Mouse (Mus musculus) WW6 (cell line): ENCODE data around the gene Pfn1.

Source experiments
- DNase-seq: peaks from one replicate; pipeline ENCODE4 v3.0.0-alpha.2; 2013; ENCODE audit warnings: low read depth, low spot score

Pfn1 gene

DNA sequence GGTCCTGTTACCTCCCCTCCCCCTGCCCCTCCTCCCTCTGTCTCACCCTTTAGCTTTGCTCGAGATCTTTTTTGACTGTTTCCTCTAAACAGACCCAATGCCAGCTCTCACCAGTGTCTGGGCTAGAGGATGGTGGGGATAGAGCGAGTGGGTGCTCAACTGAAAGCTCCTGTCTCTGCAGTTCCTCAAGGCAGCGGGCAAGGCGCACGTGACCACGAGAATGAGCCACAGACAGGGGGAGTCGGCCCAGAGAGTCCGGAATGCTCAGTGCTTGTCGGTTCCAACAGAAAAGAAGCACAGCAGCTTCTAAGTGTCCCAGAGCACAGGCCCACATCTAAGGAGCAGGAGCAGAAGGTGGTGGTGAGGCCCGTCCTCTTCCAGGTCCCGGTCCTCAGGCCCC lies 20.1 kb upstream of the Pfn1 start:
- no peak for DNase-seq

DNA sequence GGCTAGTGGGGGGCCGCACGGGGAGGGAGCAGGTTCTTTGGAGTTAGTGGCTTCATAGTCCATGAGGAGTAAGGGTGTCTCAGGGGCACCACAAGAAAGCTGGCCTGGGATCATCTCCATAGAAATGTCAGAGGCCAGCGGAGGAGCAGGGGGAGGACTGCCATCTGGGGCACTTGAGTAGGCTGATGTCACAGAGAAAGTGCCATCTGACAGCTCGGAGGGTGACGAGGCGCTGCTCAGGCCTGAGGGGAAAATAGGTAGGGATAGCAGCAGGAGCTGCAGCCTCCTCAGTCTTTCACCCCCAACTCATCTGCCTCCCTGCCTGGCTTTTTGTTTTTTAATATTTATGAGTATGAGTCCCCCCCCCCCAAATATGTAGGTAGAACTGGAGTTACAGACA lies 19.6 kb upstream of the Pfn1 start:
- no peak for DNase-seq

DNA sequence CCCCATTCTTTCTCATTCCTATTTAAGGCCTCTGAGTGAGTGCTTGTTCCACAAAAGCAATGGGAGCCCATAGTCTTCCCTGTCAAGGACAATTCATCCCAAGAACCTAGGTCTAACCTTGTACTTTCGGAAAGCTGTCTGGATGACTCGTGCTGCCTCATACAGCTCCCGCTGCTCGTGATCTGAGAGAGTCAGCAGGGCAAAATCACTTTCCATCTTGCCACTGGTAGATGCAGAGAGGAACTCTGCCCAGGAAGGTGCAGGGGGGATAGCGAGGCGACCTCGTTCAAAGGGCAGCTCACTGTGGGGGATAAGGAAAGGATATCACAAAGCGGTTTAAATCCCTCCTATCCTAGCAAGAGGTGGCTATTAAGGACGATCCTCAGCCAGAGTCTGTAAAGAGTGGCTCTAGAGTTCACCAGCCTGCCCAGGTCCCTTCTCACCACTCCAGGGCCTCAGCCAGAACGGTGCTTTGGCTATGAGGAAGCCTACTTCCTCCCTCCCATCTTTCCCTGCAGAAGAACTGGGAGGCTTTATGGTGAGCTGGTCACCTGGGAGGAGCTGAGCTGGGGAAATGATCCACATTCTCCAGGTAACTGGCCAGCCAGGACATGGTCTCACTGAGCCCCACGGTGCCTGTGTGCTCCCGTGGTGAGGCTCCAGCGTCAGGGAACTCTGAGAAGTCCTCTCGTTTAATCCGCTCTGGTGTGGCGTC lies 17.0 kb upstream of the Pfn1 start:
- DNase-seq, result no peak

DNA sequence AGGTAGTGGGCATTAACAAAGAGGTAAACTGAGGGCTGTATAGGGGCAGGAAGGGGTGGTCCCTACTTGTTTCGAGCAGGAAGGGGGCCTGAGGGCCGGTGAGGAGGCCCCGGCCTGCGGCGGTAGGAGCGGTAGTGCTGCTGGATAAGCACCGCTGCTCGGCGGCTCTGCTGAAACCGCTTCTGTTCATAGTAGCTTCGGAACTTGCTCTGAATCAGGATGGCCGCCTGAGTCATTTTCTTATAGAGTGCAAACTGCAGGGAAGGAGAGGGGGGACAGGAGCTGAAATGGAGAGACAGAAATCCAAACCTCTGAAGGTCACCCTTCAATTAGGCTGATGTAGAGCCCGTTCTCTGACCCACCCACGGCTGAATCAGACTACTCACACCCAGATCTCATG lies 16.0 kb upstream of the Pfn1 start:
- no peak for DNase-seq

DNA sequence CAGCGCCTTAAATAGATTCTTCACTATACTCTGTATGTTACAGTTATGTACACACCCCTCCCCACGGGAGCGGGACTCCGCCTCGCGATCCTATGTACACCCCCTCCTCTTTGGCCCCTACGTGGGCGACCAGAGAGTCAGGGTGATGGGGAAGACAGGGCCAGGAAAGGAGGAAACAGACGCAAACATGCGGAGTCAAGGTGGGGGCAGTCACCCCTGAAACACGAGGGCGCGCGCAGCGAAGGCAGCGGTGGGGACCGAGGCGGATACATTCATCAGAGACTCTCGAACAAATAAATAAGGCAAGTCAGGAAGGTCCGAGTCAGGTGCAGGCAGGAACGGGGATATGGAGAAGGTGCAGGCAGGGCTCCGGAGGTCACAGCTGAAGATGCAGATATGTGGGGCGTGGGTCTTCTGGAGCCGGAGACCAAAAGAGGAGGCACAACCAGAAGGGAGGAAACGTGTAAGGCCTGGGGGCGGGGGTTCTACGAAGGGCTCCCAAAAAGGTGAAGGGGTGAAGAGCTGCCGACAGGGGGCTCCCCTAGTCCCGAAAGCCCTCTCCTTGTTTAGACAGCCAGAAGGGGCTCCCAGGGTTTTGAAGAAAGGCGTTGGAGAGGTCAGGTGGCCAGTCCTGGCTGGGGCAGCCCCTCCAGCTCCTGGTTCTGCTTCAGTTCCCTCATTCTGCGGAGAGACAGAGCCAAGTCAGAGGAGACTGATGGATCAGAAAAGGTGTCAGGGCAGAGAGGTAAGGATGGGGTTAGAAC lies 15.3 kb upstream of the Pfn1 start:
- DNase-seq, result peak; percentile 85

DNA sequence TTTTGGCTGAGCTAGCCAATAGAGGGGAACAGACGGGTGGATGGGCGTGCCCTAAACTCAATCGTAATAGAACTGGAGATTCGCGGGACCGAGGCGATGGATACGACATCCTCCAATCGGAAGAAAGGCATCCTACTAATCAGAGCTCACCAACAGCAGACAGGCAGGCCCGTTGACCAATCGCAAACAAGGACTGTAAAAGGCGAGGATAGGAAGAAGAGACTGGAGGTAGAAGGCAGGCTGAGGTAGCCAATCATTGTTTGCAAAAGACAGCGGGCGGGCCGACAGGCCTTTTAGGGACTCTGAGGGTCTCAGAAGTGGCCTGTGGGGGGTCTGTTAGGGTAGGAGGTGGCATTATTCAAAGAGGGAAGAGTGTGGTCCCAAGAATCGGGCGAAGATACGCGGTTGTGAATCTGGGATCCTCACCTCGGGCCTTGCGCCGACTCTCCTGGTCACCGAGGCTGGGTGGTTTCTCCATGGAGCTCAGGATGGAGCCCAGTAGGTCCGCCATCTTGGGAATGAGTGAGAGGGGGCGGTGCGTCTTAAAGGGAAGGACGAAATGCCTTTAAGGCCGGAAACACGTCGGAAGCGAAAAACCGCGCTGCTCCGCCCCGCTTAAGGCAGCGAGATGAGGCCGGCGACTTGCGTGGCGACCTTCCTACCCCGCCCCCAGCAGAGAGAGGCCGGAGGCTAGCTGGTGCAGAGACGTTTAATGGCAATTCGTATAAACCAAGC lies 14.5 kb upstream of the Pfn1 start, which contains the start of gene Spag7:
Gene Spag7, minus strand, starts transcription at position 646 of the 735 bp plus-strand sequence.
- peak; percentile 98 for DNase-seq

DNA sequence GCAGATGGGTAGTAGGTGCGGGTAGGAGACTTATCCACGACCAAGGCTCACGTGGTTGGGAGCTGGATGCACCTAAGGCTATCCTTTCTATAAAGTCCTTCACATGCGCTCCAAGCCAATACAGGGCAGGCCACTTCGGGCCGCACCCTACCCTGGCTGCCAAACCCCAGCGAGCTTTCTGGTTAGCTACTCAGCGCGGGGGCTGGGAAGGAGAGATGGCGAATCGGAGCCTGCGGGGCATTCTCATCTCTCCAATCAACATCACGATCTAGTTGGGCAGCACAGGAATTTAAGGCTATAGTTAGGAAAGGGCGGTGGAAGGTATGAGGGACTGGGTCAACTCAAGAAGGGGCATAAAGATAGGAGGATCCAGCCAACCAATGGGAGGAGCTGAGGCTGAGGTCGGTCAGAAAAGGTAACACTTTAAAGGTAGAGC lies 13.9 kb upstream of the Pfn1 start:
- DNase-seq, result peak; percentile 99

DNA sequence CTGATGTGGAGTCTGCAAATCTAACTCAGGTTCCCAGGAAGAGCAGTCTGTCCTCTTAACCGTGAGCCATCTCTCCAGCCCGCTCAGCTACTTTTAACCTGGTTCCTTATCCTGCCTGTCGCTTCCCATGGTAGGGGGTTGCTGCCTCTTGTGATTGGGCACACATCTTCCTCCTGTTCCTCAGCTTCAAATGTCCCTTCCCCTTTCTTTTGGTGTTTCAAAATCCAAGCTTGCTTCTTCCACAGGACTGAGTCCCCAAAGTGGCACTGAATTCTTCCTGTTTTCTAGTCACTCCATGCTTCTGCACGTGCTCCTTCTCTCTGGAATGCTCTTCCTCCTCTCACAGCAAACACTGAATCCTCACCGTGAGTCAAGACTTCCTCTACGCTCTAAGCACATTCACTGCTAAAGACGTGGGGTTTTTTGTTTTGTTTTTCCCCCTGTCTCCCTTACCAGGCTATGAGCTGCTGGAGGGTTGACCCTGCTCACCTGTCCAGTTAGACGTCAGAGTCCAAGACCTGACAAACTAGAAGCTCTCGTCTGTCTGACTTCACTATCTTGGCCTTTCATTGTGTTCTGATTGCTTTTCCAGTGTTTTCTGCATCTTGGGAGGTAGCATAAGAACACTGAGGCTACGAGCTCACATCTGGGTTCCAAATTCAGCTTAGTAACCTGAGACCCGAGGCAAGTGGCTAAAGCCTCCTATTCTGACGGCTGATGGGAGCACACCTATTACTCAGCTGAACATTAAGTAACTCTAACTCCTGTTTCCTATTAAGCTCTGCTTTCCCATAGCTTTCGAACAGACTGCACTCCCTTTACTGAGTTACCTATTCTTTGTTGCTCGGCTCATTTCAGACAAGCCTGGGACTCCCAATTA lies 13.1 kb upstream of the Pfn1 start:
- no peak for DNase-seq

DNA sequence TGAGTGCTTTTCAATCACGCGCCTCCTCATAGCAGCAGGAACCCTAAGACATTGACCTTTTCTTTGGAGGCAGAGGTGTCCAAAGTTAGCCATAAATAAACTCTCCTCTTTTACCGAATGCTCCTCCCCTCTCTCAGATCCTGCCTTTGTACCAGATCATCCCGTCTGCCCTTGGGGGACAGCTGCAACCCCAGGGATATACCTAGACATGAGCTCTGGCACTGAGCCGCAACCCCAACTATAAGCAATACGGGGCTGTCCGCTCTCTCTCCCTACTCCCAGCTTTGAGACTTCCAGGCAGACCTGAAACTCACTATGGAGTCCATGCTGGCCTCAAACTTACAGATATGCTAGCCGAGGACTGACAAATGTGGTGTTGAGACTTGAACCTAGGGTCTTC lies 12.2 kb upstream of the Pfn1 start:
- no peak for DNase-seq

DNA sequence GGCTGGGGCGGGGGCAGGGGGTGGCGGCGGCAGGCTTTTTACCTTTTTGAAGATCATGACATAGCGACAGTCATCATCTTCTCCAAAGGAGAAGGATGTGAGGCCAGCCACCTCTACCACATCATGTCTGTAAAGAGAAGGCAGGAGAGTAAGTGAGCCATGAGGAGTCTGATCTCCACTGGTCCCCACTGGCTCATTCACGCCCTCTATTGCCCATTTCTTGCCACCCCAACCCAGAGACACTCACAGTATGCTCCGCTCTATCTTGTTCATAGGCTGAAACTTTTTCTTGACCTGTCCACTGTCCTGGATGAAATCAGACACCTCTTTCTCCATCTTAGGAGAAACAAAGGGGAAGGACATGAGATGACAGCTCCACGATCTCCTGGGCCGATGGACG lies 10.3 kb upstream of the Pfn1 start:
- no peak for DNase-seq

DNA sequence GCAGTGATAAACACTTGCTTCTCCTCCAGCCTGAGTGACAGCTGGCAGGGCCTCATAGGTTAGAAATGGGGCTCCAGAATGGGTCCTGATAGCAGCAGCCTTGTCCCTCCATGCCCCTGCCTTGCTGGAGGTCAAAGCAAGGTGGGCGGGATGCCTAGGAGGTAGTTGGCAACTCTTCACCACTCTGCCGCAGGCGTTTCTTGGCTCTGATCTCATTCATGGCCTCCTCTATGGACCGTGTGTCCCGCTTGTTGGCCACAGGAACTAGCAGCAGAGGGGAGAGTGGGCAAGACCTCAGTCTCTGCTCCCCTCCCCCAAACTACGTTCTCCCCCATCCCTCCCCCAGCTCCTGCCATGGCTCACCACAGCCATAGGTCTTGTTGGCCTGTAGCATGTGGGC lies 9.5 kb upstream of the Pfn1 start:
- no peak for DNase-seq

DNA sequence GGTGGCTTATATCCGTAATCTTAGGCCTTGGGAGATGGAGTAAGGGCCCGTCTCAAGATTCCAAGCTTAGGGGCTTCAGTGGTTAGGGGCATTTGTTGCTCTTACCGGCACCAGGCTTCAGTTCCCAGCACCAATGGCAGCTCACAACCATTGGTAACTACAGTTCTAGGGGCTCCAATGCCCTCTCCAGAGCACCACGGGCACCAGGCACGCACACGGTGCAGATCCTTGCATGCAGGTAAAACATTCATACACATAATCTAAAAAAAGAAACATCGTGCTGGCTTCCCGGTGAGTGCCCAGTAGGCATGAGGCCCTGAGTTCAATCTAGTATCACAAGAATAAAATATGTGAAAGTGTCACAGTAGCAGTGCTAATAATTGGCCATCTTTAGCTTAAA lies 8.7 kb upstream of the Pfn1 start:
- no peak for DNase-seq

DNA sequence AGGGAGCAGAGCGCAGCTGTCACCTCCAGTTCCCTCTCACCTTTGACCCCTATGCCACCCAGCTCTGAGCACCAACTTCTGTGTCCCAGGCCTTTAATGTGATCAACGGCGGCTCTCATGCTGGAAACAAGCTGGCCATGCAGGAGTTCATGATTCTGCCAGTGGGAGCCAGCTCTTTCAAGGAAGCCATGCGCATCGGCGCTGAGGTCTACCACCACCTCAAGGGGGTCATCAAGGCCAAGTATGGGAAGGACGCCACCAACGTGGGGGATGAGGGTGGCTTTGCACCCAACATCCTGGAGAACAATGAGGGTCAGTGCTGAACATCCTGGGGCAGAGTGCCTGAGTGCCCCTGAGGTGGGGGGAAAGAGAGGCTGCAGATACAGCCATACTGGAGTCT lies 6.1 kb upstream of the Pfn1 start:
- no peak for DNase-seq

DNA sequence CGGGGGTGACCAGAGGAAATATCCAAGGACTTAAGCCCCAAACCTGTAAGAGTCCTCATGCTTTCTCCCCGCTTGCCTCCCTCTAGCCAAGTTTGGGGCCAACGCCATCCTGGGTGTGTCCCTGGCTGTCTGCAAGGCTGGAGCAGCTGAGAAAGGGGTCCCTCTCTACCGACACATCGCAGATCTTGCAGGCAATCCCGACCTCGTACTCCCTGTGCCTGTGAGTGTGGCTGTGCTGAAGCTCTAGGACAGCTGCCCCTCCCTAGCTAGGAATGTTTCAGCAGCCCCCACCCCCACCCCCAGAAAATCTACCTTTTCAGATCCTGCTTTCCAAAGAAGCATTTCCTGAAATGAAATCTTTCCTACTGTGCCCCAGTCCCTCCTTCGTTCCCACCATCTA lies 4.5 kb upstream of the Pfn1 start:
- DNase-seq, result no peak

DNA sequence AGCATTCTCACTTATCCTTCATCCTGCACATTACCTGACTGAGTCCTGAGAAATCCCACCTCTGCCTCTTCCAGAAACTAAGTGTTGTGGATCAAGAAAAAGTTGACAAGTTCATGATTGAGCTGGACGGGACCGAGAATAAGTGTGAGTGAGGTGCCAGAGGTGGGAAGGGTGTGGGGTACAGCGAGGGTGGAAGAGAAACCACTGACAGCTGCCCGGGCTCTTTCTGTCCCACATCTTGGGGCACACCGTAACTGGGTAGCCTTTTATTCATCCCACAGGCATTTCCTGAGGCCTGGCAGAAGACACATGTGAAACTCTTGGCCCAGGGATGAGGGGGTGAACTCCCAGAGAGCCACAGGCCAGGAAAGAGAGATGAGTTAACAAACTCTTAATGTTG lies 4.1 kb upstream of the Pfn1 start:
- no peak for DNase-seq

DNA sequence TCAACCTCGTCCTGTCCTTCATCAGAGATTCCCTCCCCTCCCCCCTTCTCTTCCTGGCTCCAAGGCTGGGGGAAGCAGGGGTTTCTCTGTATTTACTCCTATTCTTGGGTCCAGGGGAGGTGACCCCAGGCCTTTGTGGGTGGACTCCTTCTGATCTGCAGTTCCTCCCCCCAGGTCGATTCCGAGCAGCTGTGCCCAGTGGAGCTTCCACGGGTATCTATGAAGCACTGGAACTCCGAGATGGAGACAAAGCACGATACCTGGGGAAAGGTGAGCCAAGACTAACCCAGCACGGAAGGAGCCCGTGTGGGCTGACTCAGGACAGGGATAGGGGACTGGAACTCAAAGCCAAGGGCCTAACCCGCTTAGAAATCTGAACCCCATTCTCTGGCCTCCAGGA lies 3.5 kb upstream of the Pfn1 start:
- DNase-seq, result no peak

DNA sequence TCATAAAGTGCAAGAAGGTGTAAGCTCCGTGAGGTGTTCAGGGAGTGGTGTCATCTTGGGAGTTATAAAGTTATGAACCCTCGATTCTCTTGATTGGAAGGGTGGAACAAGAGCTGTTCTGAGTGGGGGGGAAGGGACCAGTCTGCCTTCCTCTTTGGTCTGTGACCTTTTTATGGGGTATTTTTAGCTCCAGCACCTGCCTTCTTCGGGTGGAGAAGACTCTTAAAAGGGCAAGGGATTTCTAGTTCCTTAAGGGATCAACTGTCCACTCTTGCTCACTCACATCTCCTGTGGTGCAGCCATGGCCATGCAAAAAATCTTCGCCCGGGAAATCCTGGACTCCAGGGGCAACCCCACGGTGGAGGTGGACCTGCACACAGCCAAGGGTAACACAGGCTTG lies 3.1 kb upstream of the Pfn1 start:
- no peak for DNase-seq

DNA sequence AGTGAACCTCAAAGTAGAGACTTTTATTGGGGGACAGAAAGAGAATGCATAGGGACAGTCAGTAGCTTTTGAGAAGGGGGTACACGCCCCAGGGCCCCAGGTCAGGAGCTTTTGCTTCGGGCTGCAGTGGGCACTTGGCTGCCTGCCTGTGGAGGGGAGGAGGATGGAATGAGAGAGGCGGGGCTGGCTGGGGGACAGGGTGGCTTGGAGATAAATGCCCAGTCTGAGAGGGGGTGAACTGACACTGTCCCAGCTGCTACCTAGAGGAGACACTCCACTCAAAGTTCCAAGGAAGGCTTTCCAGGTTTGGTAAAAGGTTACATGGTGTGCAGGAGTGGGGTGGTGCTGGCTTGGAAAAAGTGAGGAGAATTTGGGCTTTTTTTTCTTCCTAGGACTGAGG lies 2.5 kb upstream of the Pfn1 start, which contains the start of gene Eno3:
Gene Eno3, plus strand, starts transcription at position 239 of the 400 bp plus-strand sequence.
- DNase-seq, result no peak

DNA sequence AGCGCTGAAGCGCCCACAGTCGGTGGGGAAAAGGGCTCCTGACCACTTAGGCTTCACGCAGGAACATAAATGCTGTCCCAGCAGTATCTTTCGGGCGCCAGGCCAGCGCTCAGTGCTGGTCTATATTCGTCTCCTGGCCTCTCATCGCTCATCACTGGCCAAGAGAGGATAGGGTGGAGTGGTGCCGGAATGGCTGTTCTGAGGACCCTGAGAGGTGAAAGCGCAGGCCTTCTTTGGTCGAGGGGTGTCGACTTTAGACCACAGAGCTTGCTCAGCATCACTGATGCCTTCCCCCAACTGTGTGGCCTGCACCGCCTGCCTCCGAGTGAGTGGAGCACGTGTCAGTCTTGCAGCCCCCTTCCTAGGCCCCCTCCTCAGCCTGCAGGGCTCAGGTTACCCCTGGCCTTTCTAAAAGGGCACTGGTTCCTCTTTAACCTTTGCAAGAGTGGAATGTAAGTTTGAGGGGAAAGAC lies 2.0 kb upstream of the Pfn1 start:
- no peak for DNase-seq

DNA sequence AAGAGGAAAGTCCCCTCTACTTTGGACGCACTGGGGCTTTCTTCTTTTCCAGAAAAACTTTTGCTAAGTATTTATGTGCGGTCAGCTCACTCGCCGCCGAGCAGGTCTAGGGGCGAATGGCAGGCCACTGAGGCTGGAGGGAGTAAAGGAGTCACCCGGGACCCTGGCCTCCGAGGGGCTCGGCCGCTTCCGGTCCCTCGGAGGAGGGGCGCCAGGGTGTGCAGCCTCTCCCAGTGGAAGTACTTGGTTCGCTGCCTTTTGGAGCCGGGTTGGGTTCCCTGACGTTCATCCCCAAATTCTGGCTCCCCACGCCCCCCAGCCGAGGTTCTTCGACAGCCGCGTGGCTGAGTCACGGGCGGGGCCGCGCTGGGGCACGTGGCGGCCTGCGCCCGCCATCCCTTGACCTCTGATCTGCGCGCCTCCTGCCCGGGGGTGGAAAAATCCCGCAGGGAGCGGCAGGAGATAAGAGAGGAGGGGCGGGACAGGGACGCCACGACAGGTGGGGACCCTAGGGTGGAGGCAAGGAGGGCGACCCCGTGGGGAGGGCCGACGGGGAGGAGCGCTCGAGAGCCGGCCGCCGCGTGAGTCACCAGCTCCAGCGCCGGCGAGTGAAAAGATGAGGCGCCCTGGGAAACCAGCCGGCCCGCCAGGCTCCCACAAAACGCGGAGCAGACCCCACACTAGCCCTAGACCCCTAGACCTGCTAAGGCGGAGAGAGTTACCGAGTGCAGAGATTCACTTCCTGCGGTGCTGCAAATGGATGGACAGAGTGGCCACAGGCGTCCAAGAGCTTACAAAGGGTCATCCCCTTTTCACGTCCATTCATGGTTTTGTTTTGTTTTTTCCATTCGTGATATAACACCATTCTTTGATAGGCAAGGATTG lies 1.4 kb upstream of the Pfn1 start:
- peak; percentile 57 for DNase-seq
